Mouse (Mus musculus) liver, adult 2 months (tissue): ENCODE measurements around the gene Plppr2. TPM values are rescaled to one million over a fixed set of nuclear protein-coding genes. Genes with fewer than 3 reads are reported as not detected.

ENCODE experiments used
- DNase-seq: peaks from one replicate; pipeline ENCODE4 v3.0.0-alpha.2; 2011; ENCODE audit warnings: low read depth, low spot score; ENCODE audit errors: extremely low read depth
- H3K27ac ChIP-seq: fragments of 200-500 bp; replicated peaks from 2 replicates; pipeline ENCODE4 v1.5.1; 2012; ENCODE audit warnings: low read depth, mild to moderate bottlenecking, control low read depth, inconsistent platforms, low read length; ENCODE audit not compliant: insufficient read depth
- H3K27me3 ChIP-seq: fragments of 200-500 bp; 2 replicates; pipeline ENCODE4 v1.6.1; 2012; ENCODE audit warnings: mild to moderate bottlenecking, moderate library complexity, low read length, inconsistent platforms; ENCODE audit not compliant: control insufficient read depth, insufficient read depth
- H3K36me3 ChIP-seq: fragments of 200-500 bp; 2 replicates; pipeline ENCODE4 v1.6.1; 2012; ENCODE audit warnings: low read length, inconsistent platforms; ENCODE audit not compliant: control insufficient read depth, insufficient read depth
- H3K4me1 ChIP-seq: fragments of 200-500 bp; 2 replicates; pipeline ENCODE4 v1.6.1; 2011; ENCODE audit warnings: low read length; ENCODE audit not compliant: control insufficient read depth, insufficient read depth
- H3K4me3 ChIP-seq: fragments of 200-500 bp; 2 replicates; pipeline ENCODE4 v1.5.1; 2011; ENCODE audit warnings: low read depth, mild to moderate bottlenecking, control low read depth, low read length, moderate library complexity; ENCODE audit not compliant: insufficient read depth
- H3K79me2 ChIP-seq: fragments of 200-500 bp; 2 replicates; pipeline ENCODE4 v1.6.1; 2012; ENCODE audit warnings: inconsistent platforms, mild to moderate bottlenecking, low read length, moderate library complexity; ENCODE audit not compliant: control insufficient read depth, insufficient read depth
- H3K9ac ChIP-seq: fragments of 200-500 bp; 2 replicates; pipeline ENCODE4 v1.6.1; 2012; ENCODE audit warnings: low read depth, mild to moderate bottlenecking, control low read depth, inconsistent platforms, low read length
- CTCF ChIP-seq: fragments of 200-500 bp; IDR thresholded peaks from 2 replicates; pipeline ENCODE4 v1.5.1; 2011; ENCODE audit warnings: low read depth, low read length, control low read depth
- POLR2A ChIP-seq: fragments of 200-500 bp; IDR thresholded peaks from 2 replicates; pipeline ENCODE4 v1.6.1; 2011; ENCODE audit warnings: low read length, control low read depth; ENCODE audit not compliant: insufficient read depth; ENCODE audit errors: extremely low read depth
- WGBS: fragments of 180-500 bp; shearing (Covaris S2); methylation state at CpG from one replicate; pipeline ENCODE4 v1.1.7; 2018; 5-methylcytosine and 5-hydroxymethylcytosine counted together
- polyA plus RNA-seq: library from polyadenylated mRNA; depleted of rRNA; stranded (reverse); fragments of >200 nt; gene quantifications from 2 replicates; pipeline ENCODE4 v1.2.3, GENCODE M21; 2012
- total RNA-seq: library from RNA; depleted of rRNA; stranded (reverse); fragments of >200 nt; gene quantifications from 2 replicates; pipeline ENCODE4 v1.2.3, GENCODE M21; 2014

The Plppr2 gene
- total and polyA plus RNA-seq, 2 experiments, result 0.74 to 14.6 TPM

GRCm38 (mm10) chr9:21909474-21910223, 27.2 kb upstream of the Plppr2 start:
- 82% methylated on average over 10 of the region's 10 CpGs for WGBS
- H3K36me3 ChIP-seq, result no peaks in the 10 kb centered on the region
- H3K79me2 ChIP-seq, result no peaks in the 10 kb centered on the region
- no peak overlapping the region for H3K9ac ChIP-seq
- H3K4me3 ChIP-seq, result no peak overlapping the region
- DNase-seq, result no peak
- TF ChIP-seq POLR2A (no peak), CTCF (no peak)
- H3K27ac ChIP-seq, result no peak overlapping the region
- H3K27me3 ChIP-seq, result no peaks in the 10 kb centered on the region
- no peaks in the 10 kb centered on the region for H3K4me1 ChIP-seq

GRCm38 (mm10) chr9:21916851-21917492, 19.9 kb upstream of the Plppr2 start:
- no peak overlapping the region for H3K27ac ChIP-seq
- no peak overlapping the region; the same call in 1 of the 2 replicates for H3K4me3 ChIP-seq
- H3K4me1 ChIP-seq, result peaks cover 5% of the 10 kb centered on the region; the same call in 1 of the 2 replicates
- WGBS, result 44% methylated on average over 3 of the region's 3 CpGs
- H3K79me2 ChIP-seq, result no peaks in the 10 kb centered on the region
- H3K36me3 ChIP-seq, result no peaks in the 10 kb centered on the region
- H3K9ac ChIP-seq, result no peak overlapping the region
- TF ChIP-seq CTCF (no peak), POLR2A (no peak)
- no peak for DNase-seq
- H3K27me3 ChIP-seq, result no peaks in the 10 kb centered on the region

- peak overlapping the region; percentile 81 for H3K9ac ChIP-seq
- 1% methylated on average over 35 of the region's 35 CpGs for WGBS
- no peaks in the 10 kb centered on the region for H3K27me3 ChIP-seq
- DNase-seq, result no peak
- H3K27ac ChIP-seq, result peak overlapping the region; percentile 49
- peaks cover 2% of the 10 kb centered on the region; the same call in 1 of the 2 replicates for H3K36me3 ChIP-seq
- peaks cover 5% of the 10 kb centered on the region; the same call in 1 of the 2 replicates for H3K4me1 ChIP-seq
- TF ChIP-seq CTCF, result no peak
- no peak for TF ChIP-seq POLR2A
- H3K79me2 ChIP-seq, result no peaks in the 10 kb centered on the region
- peak overlapping the region; percentile 75 for H3K4me3 ChIP-seq
Observed at GRCm38 (mm10) chr9:21917493-21918034, 19.3 kb upstream of the Plppr2 start.

- Histone ChIP-seq H3K9ac (peak within 1 kb of the TSS; percentile 81), H3K27ac (peak within 1 kb of the TSS; percentile 49), H3K4me1 (peaks cover 5% of the 10 kb centered on the region; the same call in 1 of the 2 replicates), H3K79me2 (no peaks in the 10 kb centered on the region), H3K27me3 (no peaks in the 10 kb centered on the region), H3K4me3 (peak within 1 kb of the TSS; percentile 75), H3K36me3 (peaks cover 2% of the 10 kb centered on the region)
- no peak for TF ChIP-seq CTCF
- TF ChIP-seq POLR2A, result no peak
- WGBS, result under 1% methylated on average over 36 of the region's 36 CpGs
- peak; percentile 80 for DNase-seq
Observed at GRCm38 (mm10) chr9:21918035-21918592, 18.7 kb upstream of the Plppr2 start, which contains the start of gene Rab3d. Rab3d (minus strand) TSS chr9:21918192.

- H3K4me3 ChIP-seq, result no peak overlapping the region
- no peak for DNase-seq
- peaks cover 10% of the 10 kb centered on the region for H3K4me1 ChIP-seq
- H3K9ac ChIP-seq, result no peak overlapping the region
- WGBS, result 42% methylated on average over 5 of the region's 5 CpGs
- no peaks in the 10 kb centered on the region for H3K27me3 ChIP-seq
- TF ChIP-seq POLR2A (no peak), CTCF (no peak)
- H3K36me3 ChIP-seq, result peaks cover 5% of the 10 kb centered on the region
- H3K27ac ChIP-seq, result no peak overlapping the region; the same call in 1 of the 2 replicates
- no peaks in the 10 kb centered on the region for H3K79me2 ChIP-seq
Observed at GRCm38 (mm10) chr9:21918692-21919384, 18.0 kb upstream of the Plppr2 start.
